Mouse (Mus musculus) cerebellum, adult (tissue): ENCODE measurements around the gene Brca2.

Experiments
- ATAC-seq: cut with Nextera tagmentation; 2 replicates; pipeline ENCODE4 v1.9.2; 2017; ENCODE audit warnings: mild to moderate bottlenecking, moderate library complexity, mixed read lengths; ENCODE audit not compliant: insufficient number of reproducible peaks, low FRiP score, low TSS enrichment

Gene Brca2

DNA sequence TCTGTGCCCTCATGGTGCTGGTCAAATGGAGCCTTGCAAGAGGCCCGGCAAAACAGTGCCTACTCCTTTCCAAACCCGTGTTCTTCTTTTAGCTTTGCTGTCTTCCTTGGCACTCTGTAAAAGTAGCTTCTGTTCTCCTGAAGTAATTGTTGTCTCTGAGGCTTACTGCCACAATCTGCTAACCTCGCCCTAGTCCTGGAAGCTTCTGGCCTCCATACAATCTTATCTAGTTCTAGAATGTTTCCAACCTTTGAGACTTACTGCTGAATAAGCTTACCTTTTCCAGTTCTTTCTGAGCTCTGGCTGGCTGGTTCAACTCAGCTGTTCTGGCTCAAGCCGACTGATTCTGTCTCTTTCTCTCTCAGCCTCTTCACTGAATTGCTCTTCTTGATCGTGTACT is 39.4 kb downstream of the Brca2 start:
- ATAC-seq, result no peak

DNA sequence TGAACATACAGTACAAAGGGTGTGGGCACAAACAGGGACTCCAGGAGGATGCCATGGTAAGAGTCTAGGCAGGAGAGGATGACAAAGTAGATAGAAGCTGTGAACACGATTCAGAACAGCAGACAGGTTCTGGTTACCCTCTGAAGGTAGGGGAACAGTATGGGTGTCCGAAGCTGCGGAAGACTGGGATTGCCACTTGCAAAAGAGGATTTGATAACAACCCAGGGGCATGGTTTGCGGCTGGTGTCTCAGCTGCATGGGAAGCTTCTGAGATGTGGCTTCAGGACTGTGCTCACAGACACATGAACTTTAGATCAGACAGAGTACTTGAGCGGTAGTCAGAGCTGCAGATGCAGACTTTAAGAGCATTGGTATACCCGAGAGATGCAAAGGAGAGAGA is 42.0 kb downstream of the Brca2 start:
- ATAC-seq, result no peak

DNA sequence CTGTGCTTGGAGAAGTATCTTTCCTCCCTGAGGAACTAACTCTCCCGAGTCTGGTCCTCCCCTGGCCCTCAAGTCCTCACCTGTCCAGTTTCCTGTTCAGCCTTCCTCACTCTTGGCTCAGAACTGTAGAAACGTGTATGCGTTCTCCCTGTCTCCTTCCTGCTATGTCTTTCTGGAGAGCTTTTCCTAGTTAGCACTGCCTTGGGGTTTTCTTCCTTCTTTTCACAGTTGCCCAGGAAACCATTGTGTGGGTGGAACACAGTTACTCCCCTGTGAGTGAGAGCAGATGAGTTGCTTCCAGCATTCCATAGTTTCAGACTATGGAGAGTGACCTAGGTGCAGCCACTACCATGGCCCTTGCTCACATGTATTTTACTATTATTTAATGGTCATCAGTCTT is 43.8 kb downstream of the Brca2 start:
- no peak for ATAC-seq

DNA sequence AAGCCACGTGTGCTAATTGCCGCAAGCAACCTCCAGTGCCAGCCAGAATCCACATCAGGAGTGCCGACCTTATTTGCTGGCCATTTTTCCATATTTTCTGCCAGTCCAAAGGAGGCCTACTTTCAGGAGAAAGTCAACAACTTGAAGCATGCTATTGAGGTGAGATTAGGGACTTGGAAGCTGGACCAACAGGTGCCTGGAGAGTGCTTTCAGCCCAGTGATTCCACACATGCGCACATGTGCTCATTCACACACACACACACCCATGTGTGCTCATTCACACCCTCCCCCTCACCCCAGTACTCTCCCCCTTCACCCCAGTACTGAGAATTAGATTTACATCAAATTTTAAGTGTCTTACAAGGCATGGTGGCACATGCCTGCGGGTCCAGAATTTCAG is 44.5 kb downstream of the Brca2 start:
- ATAC-seq, result no peak

DNA sequence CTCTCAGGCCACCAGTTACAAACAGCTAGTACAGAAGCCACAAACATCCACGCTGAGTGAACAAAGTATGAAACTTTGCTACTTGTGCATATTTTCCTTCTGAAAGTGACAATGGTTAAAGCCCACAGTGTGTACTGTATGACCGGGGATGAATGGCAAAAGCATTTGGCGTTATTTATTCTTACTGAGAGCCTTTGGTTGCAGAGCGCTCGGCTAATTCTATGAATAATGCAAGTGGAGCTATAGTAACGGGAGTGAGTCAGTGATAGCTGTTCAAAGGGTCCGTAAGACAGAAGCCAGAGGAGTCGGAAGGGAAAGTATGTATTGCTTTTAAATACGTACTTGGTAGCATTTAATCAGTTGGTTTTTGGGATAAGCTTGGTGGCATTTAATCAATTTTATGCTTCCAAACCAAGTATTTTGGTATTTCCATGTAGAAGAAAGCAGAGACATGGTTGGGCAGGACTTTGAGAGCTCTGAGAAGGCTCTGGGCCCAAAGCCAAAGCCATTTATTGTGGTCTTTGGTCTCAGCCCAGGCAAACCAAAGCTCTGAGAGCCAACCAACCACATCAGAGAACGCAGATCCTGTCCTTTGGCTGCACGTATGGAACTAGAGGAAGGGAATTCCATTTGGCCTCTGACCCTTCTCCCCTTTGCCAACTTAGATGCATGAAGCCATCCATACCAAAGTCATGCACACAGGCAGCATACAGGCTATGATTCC is 48.2 kb downstream of the Brca2 start:
- ATAC-seq, result no peak

DNA sequence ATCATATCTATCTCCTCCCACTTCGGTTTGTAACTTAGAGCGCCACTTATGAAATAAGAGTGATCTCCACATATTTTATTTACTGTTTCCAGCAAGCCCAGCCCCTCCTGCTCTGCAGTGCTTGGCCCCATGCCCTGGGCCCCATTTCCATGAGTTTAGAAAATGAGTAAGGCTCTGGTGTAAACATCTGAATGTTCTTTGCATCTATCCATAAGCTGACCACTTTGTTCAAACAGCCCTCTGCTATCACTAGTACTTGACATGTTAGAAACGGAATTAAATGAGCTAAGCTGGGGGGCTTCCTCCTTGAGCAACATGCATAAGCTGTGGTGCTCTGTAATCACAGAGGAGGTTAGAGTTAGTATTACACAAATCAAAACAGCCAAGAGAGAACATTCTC is 52.0 kb downstream of the Brca2 start:
- no peak for ATAC-seq

DNA sequence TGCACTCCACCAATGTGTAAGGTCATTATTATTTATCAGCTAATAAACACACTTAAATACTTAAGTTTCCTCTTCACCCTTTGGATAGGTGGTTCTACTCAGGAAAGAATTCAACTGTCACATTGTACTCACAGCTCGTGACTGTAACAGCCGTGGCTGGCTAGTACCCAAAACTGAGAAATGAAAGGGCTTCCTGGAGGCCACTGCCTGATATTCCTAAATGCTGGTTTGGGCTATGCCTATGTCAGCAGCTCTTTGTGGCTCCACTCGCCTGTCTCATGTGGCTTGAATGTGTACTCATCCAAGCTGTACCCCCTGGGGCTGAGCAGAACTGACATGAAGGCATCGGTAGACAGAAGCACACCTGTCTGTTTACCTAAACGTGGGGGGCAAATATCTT is 52.5 kb downstream of the Brca2 start:
- ATAC-seq, result no peak

DNA sequence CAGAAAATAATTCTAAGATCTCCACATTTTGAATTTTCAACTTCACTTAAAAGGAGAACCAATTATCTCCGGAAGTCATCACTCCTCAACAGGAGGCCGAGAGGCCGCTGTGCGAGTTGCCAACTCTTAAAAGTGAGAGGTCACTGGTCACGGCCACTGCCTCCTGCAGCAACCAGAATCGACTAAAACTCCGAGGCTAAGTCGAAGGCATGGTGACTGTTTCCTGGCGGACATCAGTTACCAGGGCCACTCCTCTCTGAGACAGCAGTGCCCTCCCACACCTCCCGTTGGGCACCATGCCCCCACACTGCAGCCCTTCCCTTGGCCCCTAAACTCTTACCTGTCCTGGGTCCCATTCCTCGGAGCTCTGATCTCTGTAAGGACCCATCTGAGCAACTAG is 54.4 kb downstream of the Brca2 start:
- ATAC-seq, result no peak

DNA sequence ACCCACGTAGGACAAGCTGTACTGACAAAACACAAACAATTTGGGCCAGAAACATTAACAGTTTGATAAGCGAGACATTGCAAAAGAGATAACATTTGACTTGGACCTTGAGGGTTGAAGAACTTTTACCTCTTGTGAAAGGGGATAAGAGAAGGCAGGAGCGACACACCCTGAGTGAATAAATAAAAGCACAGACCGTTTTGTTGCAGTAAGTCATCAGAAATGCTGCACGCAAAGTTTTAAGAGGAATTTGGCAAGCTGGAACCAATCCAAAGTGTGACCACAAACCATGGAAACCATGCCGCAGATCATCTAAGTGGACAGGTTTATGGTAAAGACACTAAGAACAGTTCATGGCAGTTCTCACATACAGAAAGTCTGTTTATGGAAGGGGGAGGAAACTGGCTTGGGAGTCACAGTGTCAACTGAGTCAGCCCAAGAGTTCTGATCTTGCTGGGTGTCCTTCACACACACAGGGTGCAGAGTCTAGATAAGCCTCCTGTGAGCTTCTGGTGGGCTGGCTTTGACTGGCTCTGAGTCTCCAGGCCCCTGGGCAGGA is 56.3 kb downstream of the Brca2 start:
- ATAC-seq, result no peak

DNA sequence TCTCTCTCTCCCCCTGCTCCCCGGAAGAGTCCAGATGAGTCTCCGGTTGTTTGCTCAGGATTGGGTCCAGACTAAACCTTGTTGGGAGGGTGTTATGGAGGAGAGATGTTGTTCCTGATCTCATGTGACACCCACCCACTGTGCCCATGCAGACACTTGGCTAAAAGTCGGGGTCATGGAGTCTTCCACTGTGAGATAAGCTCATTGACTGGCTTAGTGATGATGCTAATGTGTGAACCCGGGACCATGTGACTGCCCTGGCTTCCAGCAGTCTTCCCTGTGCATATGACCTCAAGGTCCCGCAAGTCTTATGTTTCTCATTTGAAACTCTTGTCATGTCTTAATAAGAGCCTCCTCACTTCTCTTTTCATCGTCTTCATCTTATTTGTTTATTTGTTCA is 58.8 kb downstream of the Brca2 start:
- no peak for ATAC-seq

DNA sequence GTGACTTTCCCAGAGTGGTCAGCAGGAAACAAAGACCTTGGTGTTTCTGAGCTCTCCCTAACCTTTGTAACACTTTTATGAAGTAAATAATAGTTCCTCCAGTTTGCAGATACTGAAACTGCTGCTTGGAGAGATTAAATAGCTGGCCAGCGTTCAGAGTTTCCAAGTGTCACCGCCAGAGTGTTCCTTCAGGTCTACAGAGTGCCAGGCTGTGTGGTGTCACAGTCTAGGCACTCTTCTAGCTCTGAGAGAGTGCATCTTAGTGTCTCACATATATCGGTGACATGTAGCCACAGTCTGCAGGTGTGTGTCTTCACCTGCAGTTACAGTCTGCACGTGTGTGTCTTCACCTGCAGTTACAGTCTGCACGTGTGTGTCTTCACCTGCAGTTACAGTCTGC is 60.8 kb downstream of the Brca2 start:
- no peak for ATAC-seq

DNA sequence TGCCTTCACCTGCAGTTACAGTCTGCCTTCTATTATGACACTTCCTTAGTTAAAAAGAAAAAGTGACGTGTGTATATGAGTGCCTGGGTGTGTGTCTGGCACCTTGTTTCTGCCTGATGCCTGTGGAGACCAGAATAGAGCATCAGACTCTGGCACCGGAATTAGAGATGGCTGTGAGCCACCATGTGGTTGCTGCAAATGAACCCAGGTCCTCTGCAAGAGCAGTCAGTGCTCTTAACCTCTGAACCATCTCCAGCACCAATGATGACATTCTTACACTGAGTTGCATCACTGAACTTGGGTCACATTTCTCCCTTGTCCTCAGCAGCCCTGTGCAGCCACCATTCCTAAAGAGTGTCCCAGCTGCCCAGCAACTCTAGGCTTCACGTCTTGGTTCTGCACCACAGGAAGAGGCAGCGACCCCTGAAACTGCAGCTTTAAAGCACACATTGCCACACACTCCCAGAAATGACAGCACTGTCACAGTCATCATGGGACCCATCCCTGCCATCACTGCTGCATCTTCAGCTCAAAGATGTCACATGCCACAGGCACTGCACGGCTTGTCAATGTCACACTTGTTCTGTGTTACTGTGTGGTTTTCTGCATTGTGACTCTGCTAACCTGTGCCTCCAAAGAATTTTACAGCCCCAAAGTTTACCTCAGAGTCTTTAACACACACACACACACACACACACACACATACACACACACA is 61.3 kb downstream of the Brca2 start:
- no peak for ATAC-seq

DNA sequence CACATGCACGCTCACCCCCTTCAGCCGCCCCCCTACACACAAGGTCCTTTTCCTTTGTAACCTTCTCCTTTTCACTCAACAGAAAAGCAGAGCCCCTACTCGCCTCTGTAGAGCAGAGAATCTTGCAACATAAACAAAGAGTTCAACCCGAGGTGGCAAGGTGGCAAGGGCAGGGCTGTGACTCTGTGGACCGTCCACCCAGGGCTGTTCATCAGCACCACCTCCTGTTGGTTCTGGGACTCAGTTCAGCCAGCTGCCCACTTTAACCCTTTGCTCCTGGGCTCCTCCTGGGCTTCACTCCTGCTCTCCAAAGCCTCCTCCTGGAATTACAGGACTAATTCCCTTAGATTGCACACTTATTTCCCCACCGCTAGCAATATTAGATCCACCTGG is 61.9 kb downstream of the Brca2 start:
- ATAC-seq, result no peak

DNA sequence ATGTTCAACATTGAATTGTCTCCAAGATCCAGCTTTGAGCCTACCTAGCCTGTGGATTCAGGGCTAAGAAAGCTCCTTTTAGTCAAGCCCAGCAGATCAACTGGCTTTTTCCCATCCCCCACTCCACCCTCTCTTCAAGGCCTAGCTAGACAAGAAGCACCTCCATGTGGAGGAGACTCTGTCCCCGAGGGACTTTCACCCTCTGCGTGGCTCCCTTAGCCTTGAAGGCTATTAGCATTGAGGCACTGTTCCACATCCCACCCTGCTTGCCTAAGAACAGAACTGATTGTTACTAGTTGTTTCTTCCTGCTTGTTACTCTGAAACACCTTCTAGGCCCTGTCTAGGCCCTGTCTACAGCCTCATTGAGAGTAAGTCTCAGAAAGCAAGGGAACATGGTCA is 67.5 kb downstream of the Brca2 start:
- no peak for ATAC-seq

DNA sequence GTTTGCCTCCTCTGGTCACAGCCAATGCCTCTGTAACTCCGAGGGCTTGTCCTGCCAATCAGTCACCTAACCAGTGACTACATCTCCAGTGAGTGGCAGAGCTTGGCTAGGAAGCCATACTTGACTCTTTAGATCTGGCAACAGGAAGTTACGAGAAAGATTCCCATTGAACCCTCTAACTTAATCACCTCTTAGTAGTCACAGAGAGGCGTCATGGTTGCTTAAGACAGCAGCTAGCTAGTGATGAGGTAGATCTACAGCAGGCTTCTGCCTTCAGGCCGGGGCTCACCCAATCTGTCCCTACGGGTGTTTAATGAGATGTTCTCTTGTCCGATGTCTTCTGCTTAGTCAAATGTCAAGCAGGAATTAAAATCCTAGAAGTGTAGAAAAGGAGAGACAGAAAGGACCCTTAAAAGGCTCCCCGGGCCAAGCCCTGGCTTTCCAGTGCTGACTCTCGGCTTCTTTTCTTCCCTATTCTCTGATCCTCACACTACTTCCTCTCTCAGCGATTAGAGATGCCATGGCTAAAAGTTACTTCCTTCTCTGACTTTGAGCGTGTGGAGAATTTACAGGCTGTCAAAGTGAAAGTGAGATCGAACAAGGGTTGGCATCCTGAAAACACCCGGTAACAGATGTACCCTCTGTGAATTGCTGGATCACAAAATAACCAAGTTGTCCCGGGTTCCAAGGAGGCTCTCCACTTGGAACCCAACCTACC is 69.9 kb downstream of the Brca2 start:
- ATAC-seq, result no peak

DNA sequence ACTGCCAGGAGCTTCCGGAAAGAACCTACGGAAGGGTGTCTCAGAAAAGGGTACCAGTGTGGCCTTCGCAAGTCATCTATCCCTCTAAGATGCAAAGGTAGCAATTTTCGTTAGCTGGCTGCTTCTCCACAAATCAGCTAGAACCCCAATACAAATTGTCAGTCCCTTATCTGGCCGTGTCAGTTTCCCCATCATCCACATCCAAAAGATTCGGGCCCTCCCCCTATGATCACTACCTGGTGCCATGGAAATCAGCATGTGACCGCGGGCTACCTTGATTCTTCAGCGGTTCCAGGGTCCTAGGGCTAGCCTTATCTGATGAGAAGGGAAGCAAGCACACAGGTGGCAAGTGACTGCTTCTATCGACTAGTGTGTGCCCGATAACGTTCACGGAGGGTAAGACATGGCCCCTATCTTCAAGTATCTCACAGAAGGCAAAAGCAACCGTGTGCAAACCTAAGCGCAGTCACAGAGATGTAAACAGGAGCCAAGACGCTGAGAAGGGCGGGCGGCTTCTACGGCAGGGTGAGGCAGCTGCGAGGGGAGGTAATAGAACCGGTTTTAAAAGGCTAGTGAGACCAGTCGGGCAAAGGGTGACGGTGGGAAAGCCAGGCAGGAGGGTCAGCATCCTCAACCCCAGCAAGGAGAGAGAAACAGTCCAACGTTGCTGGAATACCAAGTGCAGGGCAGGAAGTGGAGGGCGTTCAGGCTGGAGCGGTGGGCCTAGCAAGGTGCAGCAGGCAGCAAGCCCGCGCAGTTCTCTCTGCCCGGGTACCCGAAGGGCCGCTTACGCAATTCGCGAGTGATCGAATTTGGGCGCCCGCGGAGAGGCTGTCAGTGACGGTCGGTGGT is 70.7 kb downstream of the Brca2 start:
- ATAC-seq, result peak; percentile 38

DNA sequence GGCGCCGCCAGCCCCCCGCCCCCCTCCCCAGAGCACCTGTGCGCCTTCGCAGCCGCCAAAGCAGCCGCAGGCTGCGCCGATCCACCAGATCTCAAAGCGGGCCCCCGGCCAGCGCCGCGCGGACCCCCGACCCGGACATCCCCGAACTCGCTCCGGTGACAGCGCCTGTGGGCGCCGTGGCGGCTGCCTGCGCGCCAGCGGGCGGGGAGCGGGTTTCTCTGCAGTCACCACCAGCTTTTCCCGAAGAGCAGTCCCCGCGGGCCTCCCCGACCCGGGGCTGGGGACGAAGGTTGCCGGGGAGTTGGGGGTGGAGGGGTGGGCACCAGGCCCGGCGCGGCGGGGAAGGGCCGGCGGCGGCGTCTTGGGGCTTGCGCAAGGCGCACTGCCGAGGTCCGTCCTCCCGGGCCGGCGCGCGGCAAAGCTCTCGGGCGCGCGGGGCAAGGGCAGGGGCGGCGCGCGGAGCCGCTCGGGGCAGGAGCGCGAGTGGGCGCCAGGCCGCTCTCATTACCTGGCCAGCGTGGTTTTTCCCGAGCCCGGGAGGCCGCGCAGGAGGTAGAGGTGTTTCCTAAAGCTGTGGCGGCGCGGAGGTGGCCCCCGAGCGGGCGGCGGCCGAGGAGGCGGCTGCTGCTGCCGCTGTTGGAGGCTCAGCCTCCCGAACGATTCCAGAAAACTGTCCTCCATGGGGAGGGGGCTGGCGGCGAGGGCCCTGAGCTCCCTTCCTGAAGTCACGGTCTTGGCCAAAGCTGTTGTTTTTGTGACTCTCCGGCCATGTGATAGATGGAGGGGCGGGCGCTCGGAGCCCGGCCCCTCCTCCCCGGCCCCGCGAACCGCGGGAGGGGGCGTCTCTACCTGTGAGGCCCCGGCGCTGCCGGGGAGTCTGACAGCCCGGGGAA is 71.6 kb downstream of the Brca2 start:
- ATAC-seq, result peak; percentile 26

DNA sequence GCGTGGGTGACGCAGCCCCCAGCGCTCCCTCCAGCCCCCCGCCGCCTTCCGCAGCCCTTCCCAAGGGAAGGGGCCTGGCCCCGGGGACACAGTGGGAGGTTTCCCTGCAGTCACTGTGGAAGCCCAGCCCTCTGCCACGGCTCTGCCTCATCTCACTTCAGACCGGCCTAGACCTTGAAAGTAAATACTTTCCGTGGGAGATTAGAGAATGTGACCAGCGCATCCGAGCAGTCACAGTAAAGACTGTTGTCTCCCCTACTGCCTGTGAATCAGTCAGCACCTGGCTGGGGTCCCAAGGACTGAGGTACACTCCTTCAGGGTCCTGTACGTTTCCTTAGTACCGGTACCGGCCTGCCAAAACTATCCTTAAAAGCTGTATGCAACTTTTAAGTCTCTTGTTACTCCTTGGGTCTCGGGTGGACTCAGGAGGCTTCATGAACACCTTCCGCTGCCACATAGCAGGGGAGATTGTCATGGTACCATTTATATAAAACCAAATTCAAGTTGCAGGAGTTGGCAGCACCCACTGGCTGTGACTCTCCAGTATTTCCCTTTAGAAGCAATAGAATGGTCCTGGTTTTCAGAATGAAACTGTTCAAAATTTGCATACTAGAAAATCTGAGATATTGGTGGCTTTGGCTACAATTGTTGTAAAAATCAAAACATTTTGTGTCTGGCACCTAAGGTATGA is 72.4 kb downstream of the Brca2 start:
- ATAC-seq, result peak; percentile 49
